Mouse (Mus musculus) midbrain, embryonic 13.5 days (tissue): Measurements from ENCODE around the gene Gipc3. TPM values are rescaled to one million over a fixed set of nuclear protein-coding genes. Genes with fewer than 3 reads are reported as not detected.

Experiments used
- ATAC-seq: fragments of 200-750 bp; cut with Nextera tagmentation; 2 replicates; pipeline ENCODE4 v1.8.0; 2017; ENCODE audit warnings: mild to moderate bottlenecking, moderate TSS enrichment, moderate library complexity
- H3K27ac ChIP-seq: fragments of 300-500 bp; sonication (generic); 2 replicates; pipeline ENCODE4 v1.5.1; 2015; ENCODE audit warnings: inconsistent platforms, mild to moderate bottlenecking, moderate library complexity
- H3K27me3 ChIP-seq: fragments of 300-500 bp; sonication (generic); 2 replicates; pipeline ENCODE4 v1.6.1; 2015; ENCODE audit warnings: mild to moderate bottlenecking, inconsistent platforms
- H3K36me3 ChIP-seq: fragments of 300-500 bp; sonication (generic); 2 replicates; pipeline ENCODE4 v1.6.1; 2015; ENCODE audit warnings: mild to moderate bottlenecking, inconsistent platforms
- H3K4me1 ChIP-seq: fragments of 300-500 bp; sonication (generic); replicated peaks from 2 replicates; pipeline ENCODE4 v1.6.1; 2015; ENCODE audit warnings: inconsistent platforms
- H3K4me2 ChIP-seq: fragments of 300-500 bp; sonication (generic); replicated peaks from 2 replicates; pipeline ENCODE4 v1.6.1; 2015; ENCODE audit warnings: moderate library complexity, mild to moderate bottlenecking, inconsistent platforms
- H3K4me3 ChIP-seq: fragments of 300-500 bp; sonication (generic); replicated peaks from 2 replicates; pipeline ENCODE4 v1.5.1; 2015; ENCODE audit warnings: mild to moderate bottlenecking, inconsistent platforms
- H3K9ac ChIP-seq: fragments of 300-500 bp; sonication (generic); replicated peaks from 2 replicates; pipeline ENCODE4 v1.6.1; 2015; ENCODE audit warnings: mild to moderate bottlenecking, inconsistent platforms
- H3K9me3 ChIP-seq: fragments of 300-500 bp; sonication (generic); 2 replicates; pipeline ENCODE4 v1.6.1; 2016; ENCODE audit warnings: mild to moderate bottlenecking, inconsistent platforms
- whole genome bisulfite sequencing: fragments of 180-500 bp; shearing (Covaris S2); methylation state at CpG from one replicate; pipeline ENCODE4 v1.1.7; 2015; 5-methylcytosine and 5-hydroxymethylcytosine counted together
- polyA plus RNA-seq: library from polyadenylated mRNA; unstranded; fragments of >200 nt; fragmentation: Nextera tagmentation; extraction: Ambion mirVana; gene quantifications from 2 replicates; pipeline ENCODE4 v1.2.1, GENCODE M21; 2015

Gipc3 gene
- polyA plus RNA-seq, 1 experiment from 2014 or later, result not detected

DNA sequence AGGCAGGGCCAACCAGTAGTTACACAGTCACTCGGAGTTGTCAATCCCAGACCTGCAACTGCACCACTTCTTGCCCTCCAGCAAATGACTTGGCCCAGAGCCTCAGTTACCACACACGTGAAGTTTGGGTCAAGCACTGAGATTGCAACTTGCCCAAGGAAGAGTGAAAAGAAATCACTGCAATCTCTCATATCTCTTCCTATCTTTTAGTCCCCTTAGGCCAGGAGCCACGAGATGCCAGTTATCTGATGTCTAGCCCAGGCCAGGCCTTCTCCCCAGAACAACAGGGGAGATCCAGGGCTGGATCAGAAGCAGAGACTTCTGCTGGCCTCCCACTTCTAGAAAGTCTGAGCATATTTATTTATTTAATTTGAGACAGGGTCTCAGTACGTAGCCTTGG lies 12.5 kb upstream of the Gipc3 start:
- Histone ChIP-seq H3K4me1 (peaks cover 32% of the 10 kb centered on the region), H3K9ac (no peak overlapping the region), H3K36me3 (no peaks in the 10 kb centered on the region), H3K9me3 (no peaks in the 10 kb centered on the region), H3K27me3 (peaks cover 4% of the 10 kb centered on the region; the same call in 1 of the 2 replicates), H3K4me2 (no peak overlapping the region), H3K27ac (no peak overlapping the region), H3K4me3 (no peak overlapping the region)
- WGBS, result 84% methylated on average over 4 of the region's 4 CpGs
- ATAC-seq, result no peak

DNA sequence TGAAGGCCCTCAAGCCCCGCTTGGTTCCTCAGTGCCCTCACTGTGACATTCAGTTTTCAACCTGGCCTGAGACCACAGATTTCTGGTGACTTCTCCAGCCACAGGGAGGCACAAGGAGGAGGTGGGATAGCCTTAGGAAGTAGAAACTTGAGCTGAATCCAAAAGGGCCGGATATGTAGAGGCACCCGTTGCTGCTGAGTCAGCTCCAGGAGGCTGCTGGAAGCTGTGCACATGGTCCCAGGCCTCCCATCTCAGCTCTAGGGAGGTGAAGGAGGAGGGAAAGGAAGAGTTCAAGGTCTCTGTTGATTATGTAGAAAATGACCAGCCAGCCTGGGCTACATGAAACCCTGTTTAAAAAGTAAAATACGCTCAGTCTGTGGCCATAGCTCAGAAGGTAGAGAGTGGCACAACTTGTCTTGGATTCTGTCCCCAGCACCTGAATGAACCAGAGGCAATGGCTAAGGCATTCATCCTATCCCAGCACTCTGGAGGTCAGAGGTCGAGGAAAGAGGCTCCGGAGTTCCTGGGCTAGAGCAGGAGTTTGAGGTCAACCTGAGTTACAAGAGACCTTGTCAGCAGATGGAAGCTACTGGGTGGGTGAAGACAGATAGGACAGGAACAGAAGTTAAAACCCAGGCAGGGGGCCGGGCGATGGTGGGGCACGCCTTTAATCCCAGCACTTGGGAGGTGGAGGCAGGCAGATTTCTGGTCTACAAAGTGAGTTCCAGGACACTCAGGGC lies 11.8 kb upstream of the Gipc3 start:
- no peak for ATAC-seq
- H3K9ac ChIP-seq, result no peak overlapping the region
- H3K4me2 ChIP-seq, result no peak overlapping the region
- no peak overlapping the region for H3K4me3 ChIP-seq
- H3K4me1 ChIP-seq, result peaks cover 31% of the 10 kb centered on the region
- no peaks in the 10 kb centered on the region for H3K36me3 ChIP-seq
- no peak overlapping the region for H3K27ac ChIP-seq
- H3K9me3 ChIP-seq, result no peaks in the 10 kb centered on the region
- H3K27me3 ChIP-seq, result peaks cover 4% of the 10 kb centered on the region; the same call in 1 of the 2 replicates
- WGBS, result 58% methylated on average over 9 of the region's 9 CpGs

DNA sequence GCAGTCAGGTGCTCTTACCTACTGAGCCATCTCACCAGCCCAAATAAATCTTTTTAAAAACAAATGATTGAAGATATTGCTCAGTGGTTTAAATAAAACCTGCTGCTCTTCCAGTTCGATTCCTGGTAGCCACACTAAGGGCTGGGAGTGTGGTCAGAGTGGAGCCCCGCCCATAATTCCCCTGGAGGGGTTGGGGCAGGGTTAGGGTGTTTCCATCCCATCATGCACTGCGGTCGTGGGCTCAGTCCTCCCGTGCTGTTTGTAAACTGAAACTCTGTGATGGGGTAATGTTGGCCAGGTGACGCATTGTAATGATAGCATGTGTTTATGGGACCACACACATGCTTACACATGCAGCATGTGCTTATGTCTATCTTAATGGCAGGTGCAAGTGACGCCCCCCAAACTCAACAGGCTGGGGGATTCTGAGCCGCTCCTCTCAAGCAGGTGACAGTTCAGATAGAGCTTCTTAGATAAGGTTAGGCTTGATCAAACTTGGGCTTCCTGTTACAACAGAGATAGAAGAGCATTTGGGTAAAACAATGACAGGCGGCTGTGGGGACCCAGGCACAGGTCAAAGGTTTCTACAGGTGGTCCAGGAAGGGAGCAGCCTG lies 8.7 kb upstream of the Gipc3 start:
- Histone ChIP-seq H3K4me1 (peaks cover 28% of the 10 kb centered on the region), H3K4me2 (no peak overlapping the region), H3K9me3 (no peaks in the 10 kb centered on the region), H3K36me3 (peaks cover 8% of the 10 kb centered on the region; the same call in 1 of the 2 replicates), H3K9ac (no peak overlapping the region), H3K27me3 (peaks cover 13% of the 10 kb centered on the region), H3K27ac (no peak overlapping the region), H3K4me3 (no peak overlapping the region)
- whole genome bisulfite sequencing, result 30% methylated on average over 9 of the region's 9 CpGs
- no peak for ATAC-seq

DNA sequence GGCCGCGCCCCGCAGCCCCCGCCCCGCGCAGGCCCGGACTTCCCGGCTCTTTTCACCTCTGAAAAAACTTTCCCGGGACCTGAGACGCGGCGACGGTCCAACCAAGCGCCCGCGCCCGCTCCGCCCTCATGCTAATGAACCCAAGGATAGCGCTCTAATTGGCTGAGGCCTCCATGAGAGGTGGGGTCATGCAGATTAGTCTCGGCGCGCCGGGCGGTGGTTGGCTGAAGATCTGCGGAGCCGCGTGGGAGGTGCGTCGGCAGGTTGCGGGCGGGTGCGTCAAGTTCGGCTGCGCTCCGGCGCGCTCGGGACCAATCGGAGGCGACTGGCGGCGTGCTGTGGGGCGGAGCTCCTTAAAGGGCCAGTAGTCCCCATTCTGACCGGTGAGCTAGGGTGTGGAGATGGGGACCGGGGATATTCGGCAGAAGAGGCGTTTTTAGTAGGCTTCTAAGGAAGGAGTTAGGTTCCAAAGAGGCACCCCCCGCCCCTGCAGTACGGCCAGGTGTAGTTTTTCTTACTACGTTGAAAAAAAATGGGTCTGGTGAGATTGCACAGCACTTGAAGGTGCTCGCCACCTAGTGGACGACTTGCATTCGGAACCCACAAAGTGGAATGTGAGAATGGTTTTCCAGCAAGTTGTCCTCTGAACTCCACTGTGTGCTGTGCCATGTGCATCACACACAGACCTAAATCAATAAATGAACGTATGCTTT lies 7.4 kb upstream of the Gipc3 start, which contains the start of gene Hmg20b:
Gene Hmg20b (minus strand): TSS at position 130 of the 713 bp plus-strand sequence.
- H3K9ac ChIP-seq, result peak within 1 kb of the TSS; percentile 77
- H3K27me3 ChIP-seq, result peaks cover 25% of the 10 kb centered on the region
- peak within 1 kb of the TSS; percentile 81 for H3K4me3 ChIP-seq
- ATAC-seq, result peak; percentile 96
- under 1% methylated on average over 54 of the region's 54 CpGs for WGBS
- peak within 1 kb of the TSS; percentile 60; the same call in 1 of the 2 replicates for H3K27ac ChIP-seq
- no peaks in the 10 kb centered on the region for H3K9me3 ChIP-seq
- H3K36me3 ChIP-seq, result peaks cover 8% of the 10 kb centered on the region; the same call in 1 of the 2 replicates
- H3K4me1 ChIP-seq, result peaks cover 30% of the 10 kb centered on the region
- H3K4me2 ChIP-seq, result peak within 1 kb of the TSS; percentile 97

DNA sequence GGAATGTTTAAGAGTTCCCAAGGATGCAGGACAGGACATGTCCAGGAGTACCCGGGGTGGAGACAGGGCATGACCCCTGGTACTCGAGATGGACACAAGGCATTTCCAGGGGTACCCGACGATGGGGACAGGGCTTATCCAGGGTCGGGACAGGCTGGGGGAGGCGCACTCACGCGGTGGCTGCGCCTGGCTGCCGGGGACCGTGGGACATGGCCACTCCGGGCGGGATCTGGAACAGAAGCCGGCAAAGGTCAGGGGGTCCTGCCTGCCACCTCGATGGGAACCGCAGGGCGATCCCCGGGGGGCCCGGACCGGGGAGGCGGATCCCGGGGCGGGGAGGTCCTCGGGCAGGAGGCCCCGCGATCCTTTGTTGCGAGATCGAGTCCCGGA lies 6.9 kb upstream of the Gipc3 start:
- ATAC-seq, result peak; percentile 31
- Histone ChIP-seq H3K27me3 (peaks cover 28% of the 10 kb centered on the region), H3K9ac (peak overlapping the region; percentile 77), H3K4me3 (peak overlapping the region; percentile 81), H3K36me3 (peaks cover 8% of the 10 kb centered on the region; the same call in 1 of the 2 replicates), H3K27ac (no peak overlapping the region; the same call in 1 of the 2 replicates), H3K9me3 (no peaks in the 10 kb centered on the region), H3K4me2 (peak overlapping the region; percentile 97), H3K4me1 (peaks cover 30% of the 10 kb centered on the region)
- under 1% methylated on average over 29 of the region's 29 CpGs for WGBS

DNA sequence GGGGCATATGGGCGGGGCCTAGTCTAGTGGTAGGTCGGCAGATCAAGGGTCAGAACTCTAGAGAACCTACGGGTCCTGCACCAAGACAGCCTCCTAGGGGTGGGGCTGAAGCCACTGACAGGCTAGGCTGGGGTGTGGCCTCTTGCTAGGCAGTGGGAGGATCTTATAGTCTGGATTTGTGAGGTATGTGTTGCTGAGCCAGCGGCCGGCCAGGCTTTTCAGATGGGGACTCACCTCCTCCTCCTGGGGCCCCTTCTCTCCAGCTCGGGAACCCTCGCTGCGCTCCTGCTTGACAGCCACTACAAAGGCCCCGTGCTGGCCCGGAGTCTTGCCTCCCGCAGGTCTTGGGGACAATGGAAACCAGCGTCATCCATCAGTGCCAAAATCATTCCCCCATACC lies 6.1 kb upstream of the Gipc3 start:
- Histone ChIP-seq H3K36me3 (peaks cover 8% of the 10 kb centered on the region; the same call in 1 of the 2 replicates), H3K9ac (peak overlapping the region; percentile 77; the same call in 1 of the 2 replicates), H3K27ac (no peak overlapping the region), H3K4me3 (peak overlapping the region; percentile 81), H3K4me1 (peaks cover 30% of the 10 kb centered on the region), H3K27me3 (peaks cover 35% of the 10 kb centered on the region), H3K9me3 (no peaks in the 10 kb centered on the region), H3K4me2 (peak overlapping the region; percentile 97)
- 3% methylated on average over 12 of the region's 12 CpGs for WGBS
- no peak for ATAC-seq

DNA sequence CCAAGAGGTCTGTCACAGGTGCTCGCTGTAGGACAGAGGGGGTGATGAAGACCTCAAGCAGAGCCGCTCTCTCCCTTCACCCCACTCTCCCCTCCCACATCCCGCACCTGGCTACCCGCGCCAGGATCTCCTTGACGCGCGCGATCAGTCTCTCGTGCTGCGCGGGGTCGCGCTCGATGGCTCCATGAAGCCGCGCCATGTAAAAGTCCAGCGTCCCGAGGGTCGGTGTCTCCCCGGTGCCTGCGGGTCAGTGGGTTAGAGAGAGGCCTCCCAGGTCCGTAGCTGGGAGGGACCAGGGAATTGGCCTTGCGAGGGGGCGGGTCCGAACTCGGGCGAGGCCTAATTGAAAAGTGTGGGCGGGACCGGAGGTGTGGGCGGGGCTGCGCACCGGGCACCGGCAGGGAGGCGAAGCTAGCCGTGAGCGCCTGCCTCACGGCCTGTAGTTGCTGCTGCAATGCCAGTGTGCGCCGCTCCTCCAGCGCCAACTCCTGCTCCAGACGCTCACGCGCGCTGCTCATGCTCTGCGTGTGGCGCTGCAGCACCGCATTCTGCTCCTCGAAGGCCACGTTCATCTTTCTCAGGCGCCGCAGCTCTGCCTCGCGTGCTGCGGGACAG lies 3.5 kb upstream of the Gipc3 start:
- ATAC-seq, result no peak

DNA sequence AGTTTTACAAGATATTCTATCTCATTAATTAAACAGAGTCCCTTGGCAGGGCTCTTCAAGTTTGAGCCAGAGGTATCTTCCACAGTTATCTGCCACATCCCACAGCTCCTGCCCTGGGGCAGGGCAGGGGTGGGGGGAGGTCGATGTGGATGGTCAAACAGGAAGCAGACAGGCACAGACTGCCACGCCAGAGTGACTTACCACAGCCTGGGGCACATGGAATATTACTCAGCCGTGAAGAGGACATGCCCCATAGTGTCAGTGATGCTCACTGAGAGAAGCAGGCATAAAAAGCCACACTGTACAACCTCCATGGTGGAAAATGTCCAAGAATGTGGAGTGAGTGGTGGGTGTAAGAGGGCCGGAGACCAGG lies 2.1 kb upstream of the Gipc3 start:
- H3K9me3 ChIP-seq, result no peaks in the 10 kb centered on the region
- ATAC-seq, result no peak
- peaks cover 71% of the 10 kb centered on the region for H3K27me3 ChIP-seq

More for the DNA sequence above, 3.5 kb upstream of the Gipc3 start:
- Histone ChIP-seq H3K27me3 (peaks cover 60% of the 10 kb centered on the region), H3K4me1 (peaks cover 39% of the 10 kb centered on the region), H3K4me3 (peak overlapping the region; percentile 27), H3K36me3 (peaks cover 8% of the 10 kb centered on the region; the same call in 1 of the 2 replicates), H3K4me2 (peak overlapping the region; percentile 50), H3K27ac (no peak overlapping the region), H3K9ac (peak overlapping the region; percentile 46), H3K9me3 (no peaks in the 10 kb centered on the region)
- 7% methylated on average over 54 of the region's 55 CpGs for WGBS

DNA sequence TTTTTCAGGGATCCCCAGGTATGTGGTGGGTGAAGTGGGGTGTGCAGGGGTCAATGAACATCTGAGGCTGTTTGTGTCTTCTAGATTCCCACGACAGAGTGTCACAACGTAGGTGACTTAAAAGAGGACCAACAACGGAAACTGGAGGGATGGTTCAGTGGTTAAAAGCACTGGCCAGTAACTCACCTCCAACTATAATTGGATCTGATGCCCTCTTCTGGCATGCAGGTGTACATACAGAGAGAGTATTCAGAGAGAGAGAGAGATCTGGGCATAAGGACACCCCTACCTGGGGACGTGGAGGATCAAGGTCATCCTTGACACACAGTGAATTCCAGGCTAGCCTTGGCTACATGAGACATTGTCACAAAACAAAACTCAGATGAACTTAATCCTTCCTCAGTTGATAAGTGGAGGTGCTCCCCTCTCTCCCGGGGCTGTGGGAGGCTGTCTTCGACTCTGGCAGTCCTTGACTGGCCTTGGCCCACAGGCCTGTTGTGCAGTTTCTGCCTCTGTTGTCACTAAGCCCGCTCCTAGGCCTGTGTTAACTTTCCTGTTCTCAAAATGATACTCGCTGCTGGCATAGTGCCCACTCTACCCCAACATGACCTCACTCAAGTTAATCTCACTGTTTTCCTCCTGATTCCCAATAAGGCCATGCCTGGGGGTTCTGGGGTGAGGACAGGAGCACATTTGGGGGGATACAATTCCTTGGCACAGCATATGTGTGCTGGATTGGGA lies 1.5 kb upstream of the Gipc3 start:
- ATAC-seq, result no peak
- Histone ChIP-seq H3K9ac (no peak overlapping the region), H3K9me3 (no peaks in the 10 kb centered on the region), H3K4me1 (peaks cover 27% of the 10 kb centered on the region), H3K4me3 (no peak overlapping the region), H3K27ac (no peak overlapping the region), H3K36me3 (peaks cover 8% of the 10 kb centered on the region; the same call in 1 of the 2 replicates), H3K4me2 (no peak overlapping the region), H3K27me3 (peaks cover 71% of the 10 kb centered on the region)
- WGBS, result 57% methylated on average over 8 of the region's 8 CpGs

More for the DNA sequence above, 2.1 kb upstream of the Gipc3 start:
- Histone ChIP-seq H3K4me3 (no peak overlapping the region), H3K4me1 (peaks cover 32% of the 10 kb centered on the region), H3K27ac (no peak overlapping the region), H3K36me3 (peaks cover 8% of the 10 kb centered on the region; the same call in 1 of the 2 replicates), H3K4me2 (no peak overlapping the region), H3K9ac (no peak overlapping the region)
- WGBS, result 92% methylated on average over 4 of the region's 4 CpGs

DNA sequence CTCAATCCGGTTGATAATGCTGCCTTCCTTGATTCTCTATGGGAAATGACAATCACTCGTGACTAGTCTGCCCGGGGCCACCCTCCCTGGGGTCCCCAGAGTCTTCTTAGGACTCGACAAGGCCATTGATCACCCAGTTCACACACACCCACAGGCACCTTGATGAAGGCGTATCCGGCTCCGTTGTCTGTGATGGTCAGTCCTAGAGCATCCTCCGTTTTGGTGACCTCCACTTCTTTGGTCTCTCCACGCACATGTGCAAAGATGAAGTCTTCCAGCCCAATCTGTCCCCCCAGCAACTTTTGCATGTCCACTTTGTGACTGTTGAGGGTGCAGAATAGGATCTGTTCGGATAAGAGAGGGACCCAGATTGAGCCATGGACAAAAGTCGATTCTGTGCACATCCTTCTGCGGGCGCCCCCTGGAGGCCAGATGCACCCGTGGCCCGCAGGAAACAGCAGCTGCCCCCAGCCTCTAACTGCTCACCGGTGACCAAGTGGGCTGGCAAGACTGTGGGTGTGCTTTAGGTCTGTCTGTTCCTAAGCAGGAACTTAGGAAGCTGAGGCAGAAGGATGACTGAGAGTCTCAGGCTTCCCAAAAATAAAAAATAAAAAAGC lies 1.6 kb downstream of the Gipc3 start:
- Histone ChIP-seq H3K36me3 (no peaks in the 10 kb centered on the region), H3K4me3 (no peak overlapping the region), H3K27ac (no peak overlapping the region), H3K27me3 (peaks cover 73% of the 10 kb centered on the region), H3K9me3 (no peaks in the 10 kb centered on the region), H3K4me1 (peaks cover 10% of the 10 kb centered on the region), H3K9ac (no peak overlapping the region), H3K4me2 (no peak overlapping the region)
- WGBS, result 31% methylated on average over 16 of the region's 16 CpGs
- no peak for ATAC-seq
